Mouse (Mus musculus): Measurements from ENCODE around the gene Vps37d. TPM values are rescaled to one million over a fixed set of nuclear protein-coding genes. Genes with fewer than 3 reads are reported as not detected.

Gene Vps37d
- polyA plus RNA-seq, 1 experiment from 2014 or later: 39.5 TPM

GRCm38 (mm10) chr5:135040059-135040458 lies 38.0 kb downstream of the Vps37d start:
- Histone ChIP-seq H3K27me3 (replicated peaks) (no peaks in the 10 kb centered on the region), H3K4me1 (no peaks in the 10 kb centered on the region), H3K36me3 (replicated peaks) (peaks cover 6% of the 10 kb centered on the region; the same call in 1 of the 2 replicates), H3K9ac (no peak overlapping the region), H3K27ac (no peak overlapping the region), H3K4me2 (no peak overlapping the region), H3K4me3 (no peak overlapping the region), H3K9me3 (no peaks in the 10 kb centered on the region)
- ATAC-seq (replicated peaks): no peak
- WGBS: 46% methylated on average over 6 of the region's 6 CpGs

GRCm38 (mm10) chr5:135039541-135039940 lies 38.5 kb downstream of the Vps37d start:
- Histone ChIP-seq H3K27me3 (replicated peaks) (no peaks in the 10 kb centered on the region), H3K9me3 (no peaks in the 10 kb centered on the region), H3K4me3 (no peak overlapping the region), H3K4me2 (no peak overlapping the region), H3K4me1 (no peaks in the 10 kb centered on the region), H3K9ac (no peak overlapping the region), H3K27ac (no peak overlapping the region), H3K36me3 (replicated peaks) (peaks cover 2% of the 10 kb centered on the region; the same call in 1 of the 2 replicates)
- 85% methylated on average over 9 of the region's 9 CpGs for WGBS
- no peak for ATAC-seq (replicated peaks)

- no peaks in the 10 kb centered on the region for H3K36me3 ChIP-seq (replicated peaks)
- H3K9me3 ChIP-seq: no peaks in the 10 kb centered on the region
- no peak for ATAC-seq (replicated peaks)
- H3K4me3 ChIP-seq: no peak overlapping the region
- H3K4me2 ChIP-seq: no peak overlapping the region
- WGBS: 78% methylated on average over 3 of the region's 3 CpGs
- H3K9ac ChIP-seq: no peak overlapping the region
- no peaks in the 10 kb centered on the region for H3K27me3 ChIP-seq (replicated peaks)
- no peaks in the 10 kb centered on the region for H3K4me1 ChIP-seq
- no peak overlapping the region for H3K27ac ChIP-seq
Measured at GRCm38 (mm10) chr5:135037946-135038345, 40.1 kb downstream of the Vps37d start.

- Histone ChIP-seq H3K27ac (no peak overlapping the region), H3K4me2 (no peak overlapping the region), H3K27me3 (replicated peaks) (no peaks in the 10 kb centered on the region), H3K9me3 (no peaks in the 10 kb centered on the region), H3K4me3 (no peak overlapping the region), H3K36me3 (replicated peaks) (no peaks in the 10 kb centered on the region), H3K9ac (no peak overlapping the region), H3K4me1 (no peaks in the 10 kb centered on the region)
- no peak for ATAC-seq (replicated peaks)
- 62% methylated on average over 18 of the region's 18 CpGs for WGBS
Measured at GRCm38 (mm10) chr5:135035608-135036359, 42.3 kb downstream of the Vps37d start.

GRCm38 (mm10) chr5:135034593-135034992 lies 43.5 kb downstream of the Vps37d start:
- no peaks in the 10 kb centered on the region for H3K27me3 ChIP-seq (replicated peaks)
- no peaks in the 10 kb centered on the region for H3K4me1 ChIP-seq
- H3K9me3 ChIP-seq: no peaks in the 10 kb centered on the region
- ATAC-seq (replicated peaks): no peak
- H3K27ac ChIP-seq: no peak overlapping the region
- H3K4me2 ChIP-seq: no peak overlapping the region
- H3K4me3 ChIP-seq: no peak overlapping the region
- no peaks in the 10 kb centered on the region for H3K36me3 ChIP-seq (replicated peaks)
- WGBS: 96% methylated on average over 2 of the region's 2 CpGs
- H3K9ac ChIP-seq: no peak overlapping the region

- no peak overlapping the region for H3K4me3 ChIP-seq
- no peaks in the 10 kb centered on the region for H3K27me3 ChIP-seq (replicated peaks)
- no peak overlapping the region for H3K27ac ChIP-seq
- ATAC-seq (replicated peaks): no peak
- no peaks in the 10 kb centered on the region for H3K9me3 ChIP-seq
- no peak overlapping the region for H3K4me2 ChIP-seq
- H3K9ac ChIP-seq: no peak overlapping the region
- H3K36me3 ChIP-seq (replicated peaks): no peaks in the 10 kb centered on the region
- H3K4me1 ChIP-seq: peaks cover 10% of the 10 kb centered on the region
- 94% methylated on average over 5 of the region's 5 CpGs for WGBS
Measured at GRCm38 (mm10) chr5:135032581-135032980, 45.5 kb downstream of the Vps37d start.

GRCm38 (mm10) chr5:135029007-135029854 lies 48.8 kb downstream of the Vps37d start:
- Histone ChIP-seq H3K4me1 (peaks cover 22% of the 10 kb centered on the region), H3K4me2 (no peak overlapping the region), H3K27ac (no peak overlapping the region), H3K27me3 (replicated peaks) (no peaks in the 10 kb centered on the region), H3K9ac (no peak overlapping the region), H3K9me3 (no peaks in the 10 kb centered on the region), H3K36me3 (replicated peaks) (no peaks in the 10 kb centered on the region), H3K4me3 (no peak overlapping the region)
- 63% methylated on average over 18 of the region's 18 CpGs for WGBS
- no peak for ATAC-seq (replicated peaks)

- peaks cover 32% of the 10 kb centered on the region for H3K4me1 ChIP-seq
- H3K9me3 ChIP-seq: no peaks in the 10 kb centered on the region
- no peak for ATAC-seq (replicated peaks)
- peak overlapping the region; percentile 9; the same call in 1 of the 2 replicates for H3K4me2 ChIP-seq
- H3K36me3 ChIP-seq (replicated peaks): no peaks in the 10 kb centered on the region
- no peaks in the 10 kb centered on the region for H3K27me3 ChIP-seq (replicated peaks)
- H3K27ac ChIP-seq: no peak overlapping the region
- no peak overlapping the region for H3K9ac ChIP-seq
- 22% methylated on average over 7 of the region's 7 CpGs for WGBS
- no peak overlapping the region for H3K4me3 ChIP-seq
Measured at GRCm38 (mm10) chr5:135025899-135026298, 52.2 kb downstream of the Vps37d start.

- Histone ChIP-seq H3K27ac (no peak overlapping the region), H3K4me3 (peak overlapping the region; percentile 81), H3K27me3 (replicated peaks) (no peaks in the 10 kb centered on the region), H3K4me2 (peak overlapping the region; percentile 84), H3K9me3 (no peaks in the 10 kb centered on the region), H3K4me1 (peaks cover 32% of the 10 kb centered on the region), H3K9ac (no peak overlapping the region), H3K36me3 (replicated peaks) (no peaks in the 10 kb centered on the region)
- 75% methylated on average over 11 of the region's 11 CpGs for WGBS
- no peak for ATAC-seq (replicated peaks)
Measured at GRCm38 (mm10) chr5:135024665-135025224, 53.3 kb downstream of the Vps37d start.

- Histone ChIP-seq H3K4me1 (peaks cover 22% of the 10 kb centered on the region), H3K9ac (peak within 1 kb of the TSS; percentile 79), H3K27me3 (replicated peaks) (no peaks in the 10 kb centered on the region), H3K9me3 (no peaks in the 10 kb centered on the region), H3K4me2 (peak within 1 kb of the TSS; percentile 84), H3K27ac (peak within 1 kb of the TSS; percentile 55; the same call in 1 of the 2 replicates), H3K36me3 (replicated peaks) (no peaks in the 10 kb centered on the region), H3K4me3 (peak within 1 kb of the TSS; percentile 81)
- ATAC-seq (replicated peaks): peak; percentile 92
- 1% methylated on average over 54 of the region's 61 CpGs for WGBS
Measured at GRCm38 (mm10) chr5:135023344-135024173, 54.5 kb downstream of the Vps37d start, which contains the start of gene Stx1a. Gene Stx1a, plus strand, starts transcription at chr5:135023482.
